Mouse (Mus musculus) neutrophil, adult 65 days (primary cell): Measurements from ENCODE around the gene Cypt1. TPM values are rescaled to one million over a fixed set of nuclear protein-coding genes. Genes with fewer than 3 reads are reported as not detected.

Experiments
- total RNA-seq: library from RNA; stranded (reverse); gene quantifications from 2 replicates; pipeline ENCODE4 v1.2.4, GENCODE M21; 2023

Cypt1 gene
- not detected in 2 replicates for total RNA-seq

GRCm38 (mm10) chrX:16522569-16522968 is at the start of gene Cypt1:
TSS of gene Cypt1 (plus strand) at chrX:16522869.

Other genes with a start within 250 kb of the Cypt1 start
- 0.44 and 0.68 TPM in 2 replicates for gene Maoa, start 96.8 kb downstream of the Cypt1 start, total RNA-seq